Mouse (Mus musculus) lung, adult 2 months (tissue): ENCODE measurements around the gene Ddx20.

Source experiments
- CTCF ChIP-seq: fragments of 200-500 bp; IDR thresholded peaks from 2 replicates; pipeline ENCODE4 v1.5.1; 2011; ENCODE audit warnings: mild to moderate bottlenecking, low read length, control low read depth; ENCODE audit not compliant: insufficient read depth
- POLR2A ChIP-seq: fragments of 200-500 bp; IDR thresholded peaks from 2 replicates; pipeline ENCODE4 v1.6.1; 2011; ENCODE audit warnings: low read depth, mild to moderate bottlenecking, control low read depth, low read length, borderline replicate concordance; ENCODE audit errors: extremely low read depth

DNA sequence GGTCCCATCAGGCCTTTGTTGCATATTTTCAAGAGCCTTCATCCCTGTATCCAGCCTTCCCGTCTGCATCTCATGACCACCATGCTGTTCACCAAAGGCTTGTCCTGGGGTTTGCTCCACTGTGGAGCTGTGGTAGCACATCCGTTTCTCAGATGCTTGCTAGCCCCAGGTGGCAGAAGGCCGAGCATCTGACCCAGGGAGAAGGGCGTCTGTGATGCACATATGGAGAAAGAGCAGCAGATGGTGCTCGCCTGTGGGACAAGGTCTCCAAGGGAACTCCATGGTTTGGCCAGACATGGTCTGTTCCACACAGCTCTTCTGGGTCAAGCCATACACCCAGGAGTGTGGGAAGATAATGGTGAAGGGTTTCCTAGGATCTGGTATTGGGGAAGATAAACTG is 43.8 kb downstream of the Ddx20 start:
- TF ChIP-seq POLR2A (no peak), CTCF (no peak)
